Mouse (Mus musculus) MEL (cell line): ENCODE measurements around the gene Rpl24. TPM values are rescaled to one million over a fixed set of nuclear protein-coding genes. Genes with fewer than 3 reads are reported as not detected.

Source experiments
- DNase-seq: peaks from one replicate; pipeline ENCODE4 v3.0.0; 2011; ENCODE audit warnings: low read depth, low spot score
- H3K27ac ChIP-seq: 2 replicates; pipeline ENCODE4 v1.5.1; 2012; ENCODE audit warnings: low read depth, mild to moderate bottlenecking, control low read depth, low read length, moderate library complexity; ENCODE audit not compliant: control insufficient read depth
- H3K27me3 ChIP-seq, 2 experiments: fragments of 150-350 bp in 1 of 2; sonication (generic) in 1 of 2; 2 replicates each; pipeline ENCODE4 v1.6.1; 2012; ENCODE audit warnings: low read length in 2 of 2, mild to moderate bottlenecking in 2 of 2, improper control_type of control experiment in 1 of 2, moderate library complexity in 1 of 2; ENCODE audit not compliant: insufficient read depth in 2 of 2, control insufficient read depth in 1 of 2
- H3K36me3 ChIP-seq, 2 experiments: 2 replicates each; pipeline ENCODE4 v1.6.1; 2012 to 2014; ENCODE audit warnings: low read length in 2 of 2, improper control_type of control experiment in 1 of 2, inconsistent platforms in 1 of 2, mild to moderate bottlenecking in 1 of 2; ENCODE audit not compliant: insufficient read depth in 2 of 2, control insufficient read depth in 1 of 2
- H3K4me1 ChIP-seq, 2 experiments: fragments of 150-350 bp in 1 of 2; sonication (generic) in 1 of 2; 2 replicates each; pipeline ENCODE4 v1.6.1; 2012; ENCODE audit warnings: low read length in 2 of 2, improper control_type of control experiment in 1 of 2, mild to moderate bottlenecking in 1 of 2; ENCODE audit not compliant: insufficient read depth in 2 of 2, control insufficient read depth in 1 of 2
- H3K4me3 ChIP-seq, 2 experiments: fragments of 150-350 bp in 1 of 2; sonication (generic) in 1 of 2; 2 replicates each; pipeline ENCODE4 v1.5.1; 2012; ENCODE audit warnings: low read depth in 2 of 2, low read length in 2 of 2, mild to moderate bottlenecking in 2 of 2, moderate library complexity in 2 of 2, control low read depth in 1 of 2, improper control_type of control experiment in 1 of 2; ENCODE audit not compliant: control insufficient read depth in 1 of 2, insufficient read depth in 1 of 2
- H3K79me2 ChIP-seq: 2 replicates; pipeline ENCODE4 v1.6.1; 2012; ENCODE audit warnings: mild to moderate bottlenecking, low read length, moderate library complexity; ENCODE audit not compliant: control insufficient read depth, poor library complexity, insufficient read depth
- H3K9ac ChIP-seq: 2 replicates; pipeline ENCODE4 v1.6.1; 2012; ENCODE audit warnings: low read depth, mild to moderate bottlenecking, control low read depth, low read length, moderate library complexity; ENCODE audit not compliant: control insufficient read depth, poor library complexity, severe bottlenecking
- H3K9me3 ChIP-seq: fragments of 150-350 bp; sonication (generic); replicated peaks from 2 replicates; pipeline ENCODE4 v1.6.1; 2012; ENCODE audit warnings: mild to moderate bottlenecking, low read length, improper control_type of control experiment, moderate library complexity; ENCODE audit not compliant: insufficient read depth
- CHD1 ChIP-seq: IDR thresholded peaks from 2 replicates; pipeline ENCODE4 v1.6.1; 2012; ENCODE audit warnings: low read depth, mild to moderate bottlenecking, inconsistent platforms, low read length, improper control_type of control experiment
- CHD2 ChIP-seq: IDR thresholded peaks from 2 replicates; pipeline ENCODE4 v1.6.1; 2011; ENCODE audit warnings: low read length, improper control_type of control experiment
- E2F4 ChIP-seq: IDR thresholded peaks from 2 replicates; pipeline ENCODE4 v1.6.1; 2011; ENCODE audit warnings: low read depth, low read length, improper control_type of control experiment, borderline replicate concordance
- ELF1 ChIP-seq: IDR thresholded peaks from 2 replicates; pipeline ENCODE4 v1.6.1; 2014; ENCODE audit warnings: low read depth, mild to moderate bottlenecking, inconsistent platforms, low read length, improper control_type of control experiment, moderate library complexity
- ETS1 ChIP-seq: IDR thresholded peaks from 2 replicates; pipeline ENCODE4 v1.6.1; 2012; ENCODE audit warnings: low read depth, mild to moderate bottlenecking, inconsistent platforms, low read length, improper control_type of control experiment, moderate library complexity
- GATA1 ChIP-seq: IDR thresholded peaks from 2 replicates; pipeline ENCODE4 v1.6.1; 2011; ENCODE audit warnings: low read depth, low read length, improper control_type of control experiment
- MAFK ChIP-seq: IDR thresholded peaks from 2 replicates; pipeline ENCODE4 v1.6.1; 2011; ENCODE audit warnings: low read depth, mild to moderate bottlenecking, low read length, improper control_type of control experiment, borderline replicate concordance
- MAZ ChIP-seq: IDR thresholded peaks from 2 replicates; pipeline ENCODE4 v1.6.1; 2012; ENCODE audit warnings: low read depth, mild to moderate bottlenecking, inconsistent platforms, low read length, improper control_type of control experiment
- MEF2A ChIP-seq: IDR thresholded peaks from 2 replicates; pipeline ENCODE4 v1.6.1; 2014; ENCODE audit warnings: low read depth, mild to moderate bottlenecking, inconsistent platforms, low read length, improper control_type of control experiment; ENCODE audit not compliant: poor library complexity, insufficient replicate concordance, severe bottlenecking; ENCODE audit errors: extremely low read depth
- MYB ChIP-seq: IDR thresholded peaks from 2 replicates; pipeline ENCODE4 v1.6.1; 2011; ENCODE audit warnings: mild to moderate bottlenecking, low read depth, low read length, improper control_type of control experiment
- MYC ChIP-seq: IDR thresholded peaks from 2 replicates; pipeline ENCODE4 v1.6.1; 2011; ENCODE audit warnings: low read depth, mild to moderate bottlenecking, low read length, improper control_type of control experiment, moderate library complexity
- NELFE ChIP-seq: IDR thresholded peaks from 2 replicates; pipeline ENCODE4 v1.6.1; 2011; ENCODE audit warnings: low read depth, low read length, improper control_type of control experiment
- POLR2AphosphoS5 ChIP-seq: IDR thresholded peaks from 2 replicates; pipeline ENCODE4 v1.6.1; 2012; ENCODE audit warnings: low read depth, borderline replicate concordance, mild to moderate bottlenecking, inconsistent platforms, low read length, moderate library complexity, mixed read lengths
- RAD21 ChIP-seq: IDR thresholded peaks from 2 replicates; pipeline ENCODE4 v1.6.1; 2011; ENCODE audit warnings: mild to moderate bottlenecking, low read depth, low read length, improper control_type of control experiment
- RCOR1 ChIP-seq: IDR thresholded peaks from 2 replicates; pipeline ENCODE4 v1.6.1; 2012; ENCODE audit warnings: low read depth, mild to moderate bottlenecking, inconsistent platforms, low read length, improper control_type of control experiment
- SIN3A ChIP-seq: IDR thresholded peaks from 2 replicates; pipeline ENCODE4 v1.6.1; 2012; ENCODE audit warnings: low read length, improper control_type of control experiment, inconsistent platforms
- TCF12 ChIP-seq: IDR thresholded peaks from 2 replicates; pipeline ENCODE4 v1.6.1; 2014; ENCODE audit warnings: low read depth, mild to moderate bottlenecking, inconsistent platforms, low read length, improper control_type of control experiment, moderate library complexity
- USF2 ChIP-seq, 2 experiments: IDR thresholded peaks; 2 replicates each; pipeline ENCODE4 v1.6.1; 2011 to 2012; ENCODE audit warnings: improper control_type of control experiment in 2 of 2, low read length in 2 of 2, borderline replicate concordance in 1 of 2, inconsistent platforms in 1 of 2, low read depth in 1 of 2, mild to moderate bottlenecking in 1 of 2; ENCODE audit not compliant: insufficient read depth in 1 of 2
- ZC3H11A ChIP-seq: IDR thresholded peaks from 2 replicates; pipeline ENCODE4 v1.6.1; 2012; ENCODE audit warnings: low read depth, mild to moderate bottlenecking, inconsistent platforms, low read length, improper control_type of control experiment
- ZNF384 ChIP-seq: IDR thresholded peaks from 2 replicates; pipeline ENCODE4 v1.6.1; 2012; ENCODE audit warnings: low read depth, mild to moderate bottlenecking, inconsistent platforms, low read length, improper control_type of control experiment
- polyA plus RNA-seq, 2 experiments: library from polyadenylated mRNA; stranded (reverse) in 1 of 2; unstranded in 1 of 2; fragments of >175 nt in 1 of 2; fragments of >200 nt in 1 of 2; gene quantifications; 2 replicates each; pipeline versions ENCODE4 v1.2.1 to v1.2.4; 2012; ENCODE audit warnings: low replicate concordance in 2 of 2, low read depth in 1 of 2; ENCODE audit not compliant: insufficient read length in 2 of 2, insufficient read depth in 1 of 2, missing spikeins in 1 of 2
- total RNA-seq: library from RNA; depleted of rRNA; stranded (reverse); fragments of 300-350 nt; gene quantifications from 2 replicates; pipeline ENCODE4 v1.2.3, GENCODE M21; 2012

The Rpl24 gene
- total and polyA plus RNA-seq, 3 experiments: 132 to 1,552 TPM; not detected in 1

DNA sequence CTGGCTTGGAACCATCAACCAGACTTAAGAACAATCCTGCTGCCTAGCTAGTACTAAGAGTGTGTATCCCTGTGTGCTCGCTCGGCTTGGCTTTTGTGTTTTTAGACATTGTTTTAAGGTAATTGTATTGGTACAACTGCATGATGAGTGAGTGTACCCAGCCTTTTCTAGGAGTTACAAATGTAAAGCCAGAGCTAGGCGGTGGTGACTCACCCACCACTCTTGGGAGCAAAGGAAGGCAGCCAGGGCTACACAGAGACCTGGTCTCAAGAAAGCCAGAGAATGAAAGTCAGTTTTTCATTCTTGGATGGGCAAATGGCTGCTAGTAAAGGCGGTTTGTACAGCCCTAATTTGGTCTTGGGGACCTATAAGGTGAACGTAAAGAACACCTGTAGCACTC is 4.3 kb downstream of the Rpl24 start:
- no peak for TF ChIP-seq MYC
- TF ChIP-seq SIN3A: no peak
- no peak for TF ChIP-seq MAFK
- no peak for TF ChIP-seq MAZ
- TF ChIP-seq ELF1: no peak
- no peak for TF ChIP-seq NELFE
- no peak for TF ChIP-seq CHD1
- no peak for TF ChIP-seq MYB
- no peak for TF ChIP-seq ZC3H11A
- no peak for TF ChIP-seq RAD21
- TF ChIP-seq USF2 (IDR thresholded peaks at IDR 0.05; ENCODE audit: borderline replicate concordance in 1 of 2, insufficient read depth in 1 of 2, low read depth in 1 of 2, low read length in 2 of 2): no peak
- TF ChIP-seq POLR2AphosphoS5: no peak
- TF ChIP-seq E2F4: no peak
- no peak for TF ChIP-seq MEF2A
- no peak for TF ChIP-seq RCOR1
- TF ChIP-seq ETS1: no peak
- TF ChIP-seq GATA1: no peak
- no peak for TF ChIP-seq CHD2
- no peak for TF ChIP-seq ZNF384
- TF ChIP-seq TCF12: no peak
- no peaks in the 10 kb centered on the region for H3K9me3 ChIP-seq
- peaks cover 0 to 19% of the 10 kb centered on the region in 2 experiments for H3K4me1 ChIP-seq
- H3K79me2 ChIP-seq: peaks cover 44% of the 10 kb centered on the region
- no peak for DNase-seq
- no peak overlapping the region for H3K4me3 ChIP-seq
- peak overlapping the region; percentile 15; the same call in 1 of the 2 replicates for H3K9ac ChIP-seq
- no peak overlapping the region for H3K27ac ChIP-seq
- peaks cover 23 to 55% of the 10 kb centered on the region in 2 experiments for H3K36me3 ChIP-seq
- H3K27me3 ChIP-seq: no peaks in the 10 kb centered on the region
